In genomic region chr3:84208475-84208874, GRCm38 (mm10) we compare ENCODE assay signal across 27 mouse cellular contexts. TPM values are rescaled to one million over a fixed set of nuclear protein-coding genes. Genes with fewer than 3 reads are reported as not detected.
A peak's percentile ranks its signal among the peaks of the same experiment; 100 is the strongest.
DNase-seq lines count a peak whose midpoint lies in the region; ATAC-seq lines count a peak whose summit lies in the region.
"Had no signal": no experiment of that assay in that cellular context is flagged by ENCODE, and none has a peak within 500 bp of the region (broad histone marks: within the 10 kb centered on the region; RNA-seq: fewer than 3 reads in every experiment).

No protein-coding gene starts in this region.

- H3K27me3 ChIP-seq in neural tube, embryonic 14.5 days (ENCODE audit: control insufficient read depth, insufficient read depth, low read length): no peaks in the 10 kb centered on the region
- H3K27me3 ChIP-seq in neural tube, embryonic 15.5 days (replicated peaks): no peaks in the 10 kb centered on the region
- H3K27me3 ChIP-seq: CH12.LX; heart, embryonic 13.5 days; intestine, embryonic 15.5 days had no signal

- peak; percentile 46 for DNase-seq in adrenal gland, adult 2 months
- no peak for DNase-seq in adrenal gland, postnatal 10 days
- peak; percentile 49 for DNase-seq in heart, adult 11 months
- DNase-seq in heart, adult 18-20 months: no peak
- no peak for DNase-seq in urinary bladder, postnatal 36 days (ENCODE audit: low spot score in 2 of 2)
- no peak for DNase-seq in testis, postnatal 14 days (ENCODE audit: low spot score)
- DNase-seq: cerebellum, adult 11 months; cerebellum, adult 8-10 months; cerebellum, postnatal 14 days; embryo, embryonic 11 days; gastrocnemius, postnatal 14 days; heart, postnatal 36 days; kidney, adult 2 months had no signal

- H3K27ac ChIP-seq in neural tube, embryonic 14.5 days (ENCODE audit: low read depth, low read length): no peak overlapping the region
- H3K27ac ChIP-seq in neural tube, embryonic 15.5 days (replicated peaks): no peak overlapping the region
- H3K27ac ChIP-seq: forebrain, embryonic 10.5 days; heart, embryonic 13.5 days; hindbrain, postnatal 0 days; intestine, embryonic 15.5 days had no signal

- H3K4me3 ChIP-seq in neural tube, embryonic 14.5 days (ENCODE audit: low read depth, low read length): no peak overlapping the region
- no peak overlapping the region for H3K4me3 ChIP-seq in neural tube, embryonic 15.5 days (replicated peaks)
- H3K4me3 ChIP-seq: erythroblast, embryonic 14.5 days; forebrain, embryonic 10.5 days; heart, embryonic 13.5 days; intestine, embryonic 15.5 days had no signal

- 92% methylated on average over 7 of the region's 7 CpGs for WGBS in neural tube, embryonic 14.5 days
- WGBS in neural tube, embryonic 15.5 days: 94% methylated on average over 7 of the region's 7 CpGs

- 0 out of 2 replicates have a peak, but pooled peaks have one; percentile 16 for ATAC-seq in neural tube, embryonic 14.5 days (ENCODE audit: low read depth)
- no peak for ATAC-seq in neural tube, embryonic 15.5 days (ENCODE audit: low FRiP score)
- ATAC-seq: forebrain, embryonic 14.5 days; hindbrain, postnatal 0 days; intestine, embryonic 15.5 days had no signal

- no peak overlapping the region for H3K9ac ChIP-seq in neural tube, embryonic 14.5 days (replicated peaks; ENCODE audit: low read depth, low read length)
- H3K9ac ChIP-seq in neural tube, embryonic 15.5 days (replicated peaks): no peak overlapping the region
- H3K9ac ChIP-seq: heart, embryonic 13.5 days; intestine, embryonic 15.5 days had no signal

- peaks cover 26% of the 10 kb centered on the region for H3K4me1 ChIP-seq in neural tube, embryonic 14.5 days (ENCODE audit: control insufficient read depth, insufficient read depth, low read length)
- H3K4me1 ChIP-seq in neural tube, embryonic 15.5 days: peaks cover 46% of the 10 kb centered on the region
- H3K4me1 ChIP-seq: forebrain, embryonic 10.5 days; heart, embryonic 13.5 days had no signal

- no peak overlapping the region for H3K4me2 ChIP-seq in neural tube, embryonic 14.5 days (ENCODE audit: low read depth, low read length)
- H3K4me2 ChIP-seq in neural tube, embryonic 15.5 days: no peak overlapping the region
- H3K4me2 ChIP-seq: heart, embryonic 13.5 days; intestine, embryonic 15.5 days had no signal

- peaks cover 38% of the 10 kb centered on the region for H3K36me3 ChIP-seq in neural tube, embryonic 14.5 days (ENCODE audit: control insufficient read depth, insufficient read depth, low read length)
- H3K36me3 ChIP-seq in neural tube, embryonic 15.5 days: peaks cover 41% of the 10 kb centered on the region
- H3K36me3 ChIP-seq: heart, embryonic 13.5 days; intestine, embryonic 15.5 days had no signal

- no peaks in the 10 kb centered on the region for H3K9me3 ChIP-seq in neural tube, embryonic 14.5 days (ENCODE audit: control insufficient read depth, low read length)
- no peaks in the 10 kb centered on the region for H3K9me3 ChIP-seq in neural tube, embryonic 15.5 days (replicated peaks)
- H3K9me3 ChIP-seq: forebrain, embryonic 10.5 days; heart, embryonic 13.5 days; intestine, embryonic 15.5 days had no signal

RNA-seq across cellular contexts. Expression of gene Gm6525, which starts 34.6 kb away (rescaled TPM):
- under 1 TPM in 1 of 2 experiments, not detected in 1; 0.84 TPM for total RNA-seq in adrenal gland, adult 2 months (2021)
- polyA plus RNA-seq in adrenal gland, adult 2 months (2012; rRNA removed): not detected in 2 replicates
- total RNA-seq in adrenal gland, postnatal 10 days (2021): under 1 TPM; 0.67 to 0.69 TPM
- total RNA-seq in heart, adult 18-20 months (2021): not detected
- polyA plus RNA-seq in neural tube, embryonic 14.5 days (2014; fragmentation: Nextera tagmentation; extraction: Ambion mirVana): 3.6 and 4.6 TPM in 2 replicates
- polyA plus RNA-seq in neural tube, embryonic 15.5 days (2015; fragmentation: Nextera tagmentation; extraction: Ambion mirVana): 1.9 and 2.4 TPM in 2 replicates
- total RNA-seq: adrenal gland, postnatal 4 days; common myeloid progenitor, adult 5-6 weeks; gastrocnemius, adult 18-20 months; gastrocnemius, postnatal 14 days; heart, postnatal 36 days; hindbrain, postnatal 0 days had no signal
- polyA plus RNA-seq: brain, embryonic 14.5 days; erythroblast, embryonic 14.5 days; gonadal fat pad, adult 2 months; kidney, adult 2 months had no signal

RNA-seq across cellular contexts. Expression of gene Mnd1, which starts 52.9 kb away (rescaled TPM):
- total RNA-seq in adrenal gland, adult 2 months (2021): 10 to 100 TPM in 1 of 2 experiments, 1 to 10 TPM in 1; 9.1 to 11.5 TPM
- 0.20 TPM in 1 of 2 replicates, not detected in the other for polyA plus RNA-seq in adrenal gland, adult 2 months (2012; rRNA removed)
- 10 to 100 TPM; 25.2 to 26.5 TPM for total RNA-seq in adrenal gland, postnatal 10 days (2021)
- 1 to 10 TPM; 2.7 to 2.8 TPM for total RNA-seq in heart, adult 18-20 months (2021)
- polyA plus RNA-seq in neural tube, embryonic 14.5 days (2014; fragmentation: Nextera tagmentation; extraction: Ambion mirVana): 0.95 and 1.2 TPM in 2 replicates
- 1.4 and 4.5 TPM in 2 replicates for polyA plus RNA-seq in neural tube, embryonic 15.5 days (2015; fragmentation: Nextera tagmentation; extraction: Ambion mirVana)

Comparison
In these comparisons a context has a peak if more than half of its experiments do, and no peak if none do; other contexts are left out.
1. DNase-seq: peak in adrenal gland, adult 2 months (single experiment) and heart, adult 11 months (single experiment); none in adrenal gland, postnatal 10 days (single experiment), heart, adult 18-20 months (0 of 2), urinary bladder, postnatal 36 days (0 of 2) and testis, postnatal 14 days (single experiment).